Mouse (Mus musculus) midbrain, embryonic 11.5 days (tissue): Measurements from ENCODE around the gene Ncl. TPM values are rescaled to one million over a fixed set of nuclear protein-coding genes. Genes with fewer than 3 reads are reported as not detected.

Experiments used
- ATAC-seq: fragments of 200-750 bp; cut with Nextera tagmentation; 2 replicates; pipeline ENCODE4 v1.8.0; 2017; ENCODE audit warnings: moderate TSS enrichment, moderate library complexity; ENCODE audit not compliant: low FRiP score
- DNase-seq: peaks from one replicate; pipeline ENCODE4 v3.0.0; 2015; ENCODE audit warnings: low spot score; ENCODE audit errors: missing footprints
- H3K27ac ChIP-seq: fragments of 300-500 bp; sonication (generic); 2 replicates; pipeline ENCODE4 v1.5.1; 2014; ENCODE audit warnings: low read depth, low read length
- H3K27me3 ChIP-seq: fragments of 300-500 bp; sonication (generic); 2 replicates; pipeline ENCODE4 v1.6.1; 2014; ENCODE audit warnings: mild to moderate bottlenecking, low read length, moderate library complexity, mixed read lengths; ENCODE audit not compliant: control insufficient read depth, insufficient read depth
- H3K36me3 ChIP-seq: fragments of 300-500 bp; sonication (generic); 2 replicates; pipeline ENCODE4 v1.6.1; 2014; ENCODE audit warnings: mild to moderate bottlenecking, low read length, moderate library complexity, mixed read lengths; ENCODE audit not compliant: control insufficient read depth, insufficient read depth
- H3K4me1 ChIP-seq: fragments of 300-500 bp; sonication (generic); 2 replicates; pipeline ENCODE4 v1.6.1; 2014; ENCODE audit warnings: low read length; ENCODE audit not compliant: control insufficient read depth, insufficient read depth
- H3K4me2 ChIP-seq: fragments of 300-500 bp; sonication (generic); 2 replicates; pipeline ENCODE4 v1.6.1; 2014; ENCODE audit warnings: mild to moderate bottlenecking, moderate library complexity
- H3K4me3 ChIP-seq: fragments of 300-500 bp; sonication (generic); 2 replicates; pipeline ENCODE4 v1.5.1; 2014; ENCODE audit warnings: low read depth, low read length
- H3K9ac ChIP-seq: fragments of 300-500 bp; sonication (generic); 2 replicates; pipeline ENCODE4 v1.6.1; 2014; ENCODE audit warnings: low read length
- H3K9me3 ChIP-seq: fragments of 300-500 bp; sonication (generic); 2 replicates; pipeline ENCODE4 v1.6.1; 2016; ENCODE audit warnings: low read length; ENCODE audit not compliant: control insufficient read depth
- WGBS: fragments of 180-500 bp; shearing (Covaris S2); extraction: QIAGEN DNeasy Blood & Tissue Kit; methylation state at CpG from one replicate; pipeline ENCODE4 v1.1.7; 2014; 5-methylcytosine and 5-hydroxymethylcytosine counted together
- polyA plus RNA-seq: library from polyadenylated mRNA; unstranded; fragments of >200 nt; fragmentation: Nextera tagmentation; extraction: Ambion mirVana; gene quantifications from 2 replicates; pipeline ENCODE4 v1.2.1, GENCODE M21; 2014

The Ncl gene
- polyA plus RNA-seq, 1 experiment from 2014 or later: 339 TPM

DNA sequence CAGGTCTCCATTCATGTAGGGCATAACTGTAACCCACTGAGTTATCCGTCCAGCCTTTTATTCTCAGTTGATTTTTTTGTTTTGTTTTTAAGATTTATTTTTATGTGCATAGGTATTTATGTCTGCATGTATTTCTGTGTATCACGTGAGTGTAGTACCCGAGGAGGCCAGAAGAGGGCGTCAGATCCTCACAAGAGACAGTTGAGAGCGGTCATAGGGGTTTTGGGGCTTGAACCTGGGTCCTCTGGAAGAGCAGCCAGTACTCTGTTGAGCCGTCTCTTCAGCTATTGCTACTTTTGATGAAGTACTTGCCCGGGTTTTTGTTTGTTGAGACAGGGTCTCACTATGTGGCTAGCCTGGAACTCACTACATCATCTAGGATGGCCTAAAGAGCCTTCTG, 36.7 kb upstream of the Ncl start:
- no peak overlapping the region for H3K27ac ChIP-seq
- no peaks in the 10 kb centered on the region for H3K36me3 ChIP-seq
- DNase-seq (no peak), ATAC-seq (no peak)
- 74% methylated on average over 7 of the region's 7 CpGs for WGBS
- H3K27me3 ChIP-seq: no peaks in the 10 kb centered on the region
- H3K9ac ChIP-seq: no peak overlapping the region
- H3K4me1 ChIP-seq: no peaks in the 10 kb centered on the region
- H3K4me2 ChIP-seq: no peak overlapping the region
- H3K4me3 ChIP-seq: no peak overlapping the region
- no peaks in the 10 kb centered on the region for H3K9me3 ChIP-seq

DNA sequence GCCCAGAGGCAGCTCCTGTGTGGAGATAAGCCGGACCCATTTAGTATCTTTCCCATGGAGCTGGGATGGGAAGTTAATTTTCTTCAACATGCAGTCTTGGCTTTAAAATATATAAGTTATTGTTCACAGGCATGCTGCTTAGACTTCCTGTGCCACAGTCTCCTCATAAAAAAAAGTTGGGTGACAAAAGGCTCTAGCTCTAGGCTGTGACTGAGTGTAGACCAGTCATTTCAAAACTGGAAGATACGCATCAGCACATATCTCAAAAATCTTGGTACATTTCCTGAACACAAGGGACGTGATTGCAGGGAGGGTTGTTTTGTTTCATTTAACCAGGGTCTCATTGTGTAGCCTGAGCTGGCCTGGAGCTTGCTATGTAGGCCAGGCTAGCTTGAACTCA, 35.0 kb upstream of the Ncl start:
- H3K27ac ChIP-seq: no peak overlapping the region
- no peaks in the 10 kb centered on the region for H3K36me3 ChIP-seq
- no peak overlapping the region for H3K4me2 ChIP-seq
- WGBS: 87% methylated on average over 3 of the region's 3 CpGs
- H3K27me3 ChIP-seq: no peaks in the 10 kb centered on the region
- no peak overlapping the region for H3K4me3 ChIP-seq
- no peak overlapping the region for H3K9ac ChIP-seq
- no peaks in the 10 kb centered on the region for H3K9me3 ChIP-seq
- no peaks in the 10 kb centered on the region for H3K4me1 ChIP-seq
- DNase-seq (no peak), ATAC-seq (no peak)

DNA sequence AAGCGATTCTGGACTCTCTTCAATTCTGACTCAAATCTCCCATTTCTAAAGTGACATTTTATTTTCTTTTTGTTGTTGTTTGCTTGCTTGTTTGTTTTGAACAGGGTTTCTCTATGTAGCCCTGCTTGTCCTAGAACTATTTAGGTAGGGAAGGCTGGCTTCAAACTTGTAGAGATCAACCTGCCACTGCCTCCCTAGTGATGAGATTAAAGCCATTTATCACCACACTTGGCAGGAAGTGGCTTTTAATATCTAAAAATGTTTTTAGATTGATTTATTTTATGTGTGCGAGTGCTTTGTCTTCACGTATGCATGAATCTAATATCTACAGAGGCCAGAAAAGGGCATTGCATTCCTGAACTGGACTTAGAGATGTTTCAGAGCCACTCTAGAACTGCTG, 34.0 kb upstream of the Ncl start:
- 90% methylated on average over 3 of the region's 3 CpGs for WGBS

DNA sequence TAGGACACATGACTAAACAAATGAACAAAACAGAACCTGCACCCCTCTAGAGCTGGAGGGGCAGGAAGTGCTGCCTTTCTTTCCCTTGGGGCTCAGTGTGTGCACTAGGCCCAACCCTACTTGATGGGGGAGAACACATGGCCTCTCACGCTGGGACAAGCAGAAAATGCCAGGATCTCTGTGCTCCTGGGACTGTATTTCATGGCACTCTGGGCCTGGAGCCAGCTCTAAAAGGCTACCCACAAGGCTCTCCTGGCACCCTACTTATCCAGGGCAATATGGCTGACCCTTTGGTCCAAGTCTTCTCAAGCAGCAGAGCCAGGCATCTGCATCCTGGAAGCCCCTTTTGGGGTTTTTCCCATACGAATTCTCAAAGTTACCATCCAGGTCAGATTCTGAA, 32.2 kb upstream of the Ncl start:
- no peaks in the 10 kb centered on the region for H3K27me3 ChIP-seq
- H3K9ac ChIP-seq: no peak overlapping the region
- ATAC-seq (no peak), DNase-seq (no peak)
- no peaks in the 10 kb centered on the region for H3K9me3 ChIP-seq
- H3K4me3 ChIP-seq: no peak overlapping the region
- H3K36me3 ChIP-seq: no peaks in the 10 kb centered on the region
- no peak overlapping the region for H3K4me2 ChIP-seq
- WGBS: 75% methylated on average over 2 of the region's 2 CpGs
- H3K4me1 ChIP-seq: no peaks in the 10 kb centered on the region
- H3K27ac ChIP-seq: no peak overlapping the region

More for the DNA sequence above, 34.0 kb upstream of the Ncl start:
- no peak for DNase-seq
- Histone ChIP-seq H3K9me3 (no peaks in the 10 kb centered on the region), H3K9ac (no peak overlapping the region), H3K36me3 (no peaks in the 10 kb centered on the region), H3K4me2 (no peak overlapping the region), H3K4me3 (no peak overlapping the region), H3K27me3 (no peaks in the 10 kb centered on the region), H3K27ac (no peak overlapping the region), H3K4me1 (no peaks in the 10 kb centered on the region)
- ATAC-seq: no peak

DNA sequence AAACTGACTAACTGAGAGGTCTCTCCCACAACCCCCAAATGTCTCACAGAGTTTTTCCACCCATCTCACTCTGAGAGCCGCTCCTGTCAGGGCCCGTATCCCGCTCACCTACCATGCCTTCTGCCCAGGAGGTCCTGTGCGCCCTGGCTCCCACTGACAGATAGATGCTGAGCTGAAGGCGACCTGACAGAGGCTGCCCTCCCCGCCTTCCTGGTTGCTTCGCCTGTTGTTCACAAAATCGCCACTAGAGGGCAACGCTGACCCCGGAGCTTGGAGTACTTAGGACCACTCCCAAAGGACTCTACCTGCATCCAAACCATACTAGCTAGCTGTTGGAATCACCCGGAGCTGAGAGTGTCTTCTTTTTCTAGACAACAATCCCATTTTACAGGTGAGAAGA, 30.0 kb upstream of the Ncl start:
- no peak overlapping the region for H3K27ac ChIP-seq
- WGBS: 2% methylated on average over 11 of the region's 11 CpGs
- peak; percentile 65; the same call in 1 of the 2 replicates for ATAC-seq
- H3K4me2 ChIP-seq: no peak overlapping the region
- no peaks in the 10 kb centered on the region for H3K9me3 ChIP-seq
- no peaks in the 10 kb centered on the region for H3K4me1 ChIP-seq
- no peaks in the 10 kb centered on the region for H3K27me3 ChIP-seq
- peak; percentile 99 for DNase-seq
- H3K36me3 ChIP-seq: no peaks in the 10 kb centered on the region
- no peak overlapping the region for H3K9ac ChIP-seq
- no peak overlapping the region for H3K4me3 ChIP-seq

DNA sequence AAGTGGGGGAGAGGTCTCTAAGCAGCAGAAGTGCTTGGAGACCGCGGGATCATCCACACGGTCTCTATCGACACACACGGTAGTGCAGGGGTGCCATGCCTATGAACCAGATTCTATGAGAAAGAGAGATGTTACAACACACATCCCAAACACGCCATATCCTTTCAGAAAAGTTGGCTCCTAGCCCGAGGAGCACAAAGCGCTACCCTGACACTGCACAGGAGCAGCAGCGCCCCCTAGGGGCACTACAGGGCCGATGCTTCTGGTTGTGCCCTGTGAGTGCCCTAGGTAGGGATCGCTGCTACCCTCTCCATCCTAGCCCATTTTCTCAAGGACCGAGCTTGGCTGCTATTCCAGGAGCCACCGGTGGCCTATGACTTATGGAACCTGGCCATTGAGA, 21.8 kb upstream of the Ncl start:
- Histone ChIP-seq H3K27ac (no peak overlapping the region), H3K4me1 (no peaks in the 10 kb centered on the region), H3K9ac (no peak overlapping the region), H3K27me3 (no peaks in the 10 kb centered on the region), H3K4me3 (no peak overlapping the region), H3K9me3 (no peaks in the 10 kb centered on the region), H3K4me2 (0 out of 2 replicates have a peak overlapping the region, but pooled peaks have one; percentile 10), H3K36me3 (no peaks in the 10 kb centered on the region)
- DNase-seq (no peak), ATAC-seq (0 out of 2 replicates have a peak, but pooled peaks have one; percentile 2)
- WGBS: 30% methylated on average over 13 of the region's 13 CpGs

DNA sequence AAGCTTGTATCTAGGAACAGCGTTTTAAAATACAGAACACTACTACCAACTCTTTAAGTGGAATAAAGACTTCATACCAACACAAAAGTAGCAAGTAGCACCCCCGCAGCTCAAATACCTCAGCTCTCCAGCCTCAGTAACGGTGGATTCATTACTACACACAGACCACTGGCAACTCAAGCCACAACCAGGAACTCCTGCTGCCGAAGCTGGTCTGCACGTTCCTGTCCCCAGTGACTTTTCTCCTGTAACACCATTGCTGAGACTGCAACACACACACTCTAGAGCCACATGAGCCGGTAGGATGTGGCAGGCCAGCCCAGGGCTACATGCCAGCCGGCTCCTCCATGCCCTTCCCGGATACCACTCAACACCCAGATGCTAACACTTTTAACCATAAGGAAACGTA, 20.0 kb upstream of the Ncl start:
- no peak for DNase-seq
- no peak overlapping the region for H3K4me2 ChIP-seq
- 82% methylated on average over 9 of the region's 9 CpGs for WGBS
- no peaks in the 10 kb centered on the region for H3K27me3 ChIP-seq
- no peak overlapping the region for H3K9ac ChIP-seq
- H3K27ac ChIP-seq: no peak overlapping the region
- H3K36me3 ChIP-seq: no peaks in the 10 kb centered on the region
- H3K4me1 ChIP-seq: no peaks in the 10 kb centered on the region
- no peak for ATAC-seq
- H3K9me3 ChIP-seq: no peaks in the 10 kb centered on the region
- no peak overlapping the region for H3K4me3 ChIP-seq

DNA sequence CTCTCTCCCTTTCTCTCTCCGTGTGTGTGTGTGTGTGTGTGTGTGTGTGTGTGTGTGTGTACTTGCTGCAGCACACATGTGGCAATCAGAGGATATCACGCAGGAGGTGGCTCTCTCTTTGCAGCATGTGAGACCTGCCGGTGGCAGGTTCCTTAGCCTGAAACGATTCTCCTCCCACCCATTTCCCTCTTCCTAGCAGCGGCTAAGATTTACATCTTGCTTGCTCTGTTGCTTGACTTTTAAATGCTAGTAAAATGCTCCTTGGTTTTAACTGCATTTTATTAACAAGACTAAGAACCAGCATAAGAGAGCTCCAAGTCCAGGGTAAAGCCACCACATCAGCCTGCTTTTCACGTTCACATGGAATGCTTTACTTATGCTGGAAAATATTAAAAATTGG, 19.5 kb upstream of the Ncl start:
- no peak overlapping the region for H3K4me3 ChIP-seq
- no peaks in the 10 kb centered on the region for H3K9me3 ChIP-seq
- H3K4me2 ChIP-seq: no peak overlapping the region
- H3K27ac ChIP-seq: no peak overlapping the region
- ATAC-seq (no peak), DNase-seq (no peak)
- H3K27me3 ChIP-seq: no peaks in the 10 kb centered on the region
- no peaks in the 10 kb centered on the region for H3K36me3 ChIP-seq
- 80% methylated on average over 6 of the region's 6 CpGs for WGBS
- H3K4me1 ChIP-seq: no peaks in the 10 kb centered on the region
- no peak overlapping the region for H3K9ac ChIP-seq

DNA sequence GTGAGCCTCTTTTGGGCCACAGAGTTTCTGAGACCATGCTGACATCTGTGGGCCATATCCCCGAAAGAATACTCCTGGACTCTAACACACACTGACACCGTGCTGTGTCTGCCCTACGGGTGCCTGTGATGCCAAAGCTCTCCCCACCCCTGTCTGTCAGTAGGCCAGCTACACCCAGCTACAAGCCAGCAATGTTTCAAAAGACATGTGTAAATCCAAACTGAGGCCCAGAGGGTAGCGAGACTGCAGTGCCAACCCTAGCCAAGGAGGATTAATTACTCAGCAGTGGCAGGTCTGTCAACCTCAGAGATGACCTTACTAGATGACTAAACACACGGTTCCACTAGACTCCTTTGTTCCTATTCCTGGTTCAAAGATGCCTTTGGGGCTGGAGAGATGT, 17.2 kb upstream of the Ncl start:
- H3K9me3 ChIP-seq: no peaks in the 10 kb centered on the region
- 85% methylated on average over 5 of the region's 5 CpGs for WGBS
- DNase-seq (no peak), ATAC-seq (no peak)
- no peak overlapping the region for H3K9ac ChIP-seq
- no peaks in the 10 kb centered on the region for H3K36me3 ChIP-seq
- H3K27ac ChIP-seq: no peak overlapping the region
- H3K27me3 ChIP-seq: no peaks in the 10 kb centered on the region
- no peaks in the 10 kb centered on the region for H3K4me1 ChIP-seq
- H3K4me3 ChIP-seq: no peak overlapping the region
- no peak overlapping the region for H3K4me2 ChIP-seq

DNA sequence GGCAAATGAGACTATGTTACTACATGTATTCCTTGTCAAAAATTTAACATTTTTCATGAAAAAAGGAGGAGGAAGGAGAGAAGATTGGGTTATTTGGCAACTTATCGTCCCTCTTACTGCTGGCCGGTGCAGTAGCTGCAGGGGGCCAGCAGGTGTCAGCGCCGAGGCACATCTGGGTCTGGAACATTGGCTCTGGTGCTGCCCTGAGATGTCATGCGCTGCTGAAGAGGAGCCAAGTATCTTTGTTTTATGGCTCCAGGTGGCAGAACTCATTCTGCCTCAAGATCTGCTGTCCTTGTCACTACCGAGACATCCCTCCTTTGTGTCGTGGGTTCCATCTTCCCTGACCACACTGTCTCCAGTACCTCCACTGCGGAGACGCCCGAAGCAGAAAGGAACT, 12.8 kb upstream of the Ncl start:
- Histone ChIP-seq H3K4me2 (no peak overlapping the region), H3K4me1 (no peaks in the 10 kb centered on the region), H3K9ac (no peak overlapping the region), H3K4me3 (no peak overlapping the region), H3K36me3 (no peaks in the 10 kb centered on the region), H3K27me3 (no peaks in the 10 kb centered on the region), H3K9me3 (no peaks in the 10 kb centered on the region), H3K27ac (no peak overlapping the region)
- 54% methylated on average over 10 of the region's 10 CpGs for WGBS
- DNase-seq (no peak), ATAC-seq (no peak)
